Comparison of ENCODE assay signal across 10 mouse cellular contexts in genomic region chr1:171788461-171789283, GRCm38 (mm10). TPM values are rescaled to one million over a fixed set of nuclear protein-coding genes. Genes with fewer than 3 reads are reported as not detected.
DNase-seq lines count a peak whose midpoint lies in the region; TF ChIP-seq lines count a peak whose summit lies in the region.
"Had no signal": no experiment of that assay in that cellular context is flagged by ENCODE, and none has a peak within 500 bp of the region (broad histone marks: within the 10 kb centered on the region; RNA-seq: fewer than 3 reads in every experiment).

No protein-coding gene starts in this region.

- peak; percentile 38 for DNase-seq in layer of hippocampus, adult 11-12 months (ENCODE audit: low spot score)
- DNase-seq in layer of hippocampus, postnatal 25 days (ENCODE audit: extremely low spot score in 1 of 2, low spot score in 1 of 2), result no peak
- DNase-seq in MEL (ENCODE audit: low read depth, low spot score), result peak; percentile 66
- peak; percentile 86 for DNase-seq in induced T-regulatory cell, adult 2 months (ENCODE audit: low read depth)
- peak; percentile 4 for DNase-seq in lung, postnatal 36 days
- no peak for DNase-seq in cerebellum, adult 8-10 months
- DNase-seq in testis, postnatal 14 days (ENCODE audit: low spot score), result no peak
- DNase-seq in spleen, postnatal 14 days (ENCODE audit: low spot score in 2 of 2), result no peak
- DNase-seq: adrenal gland, postnatal 25 days had no signal

- peak; percentile 75 to 90 for TF ChIP-seq EP300 in MEL (IDR thresholded peaks at IDR 0.05; ENCODE audit: low read depth in 1 of 2, low read length in 2 of 2)

- TF ChIP-seq RAD21 in MEL (IDR thresholded peaks at IDR 0.05; ENCODE audit: low read depth, low read length), result no peak

- H3K36me3 ChIP-seq in MEL (ENCODE audit: control insufficient read depth in 1 of 2, insufficient read depth in 2 of 2, low read length in 2 of 2), result peaks cover 0 to 17% of the 10 kb centered on the region in 2 experiments; a peak in 2 of 4 replicates
- H3K36me3 ChIP-seq: hindbrain, embryonic 10.5 days had no signal

- H3K27me3 ChIP-seq in MEL (ENCODE audit: control insufficient read depth in 1 of 2, insufficient read depth in 2 of 2, low read length in 2 of 2), result no peaks in the 10 kb centered on the region

- no peaks in the 10 kb centered on the region for H3K79me2 ChIP-seq in MEL (ENCODE audit: control insufficient read depth, insufficient read depth, low read length, poor library complexity)

- no peak overlapping the region; a peak in 1 of 4 replicates for H3K4me3 ChIP-seq in MEL (ENCODE audit: control insufficient read depth in 1 of 2, insufficient read depth in 1 of 2, low read depth in 2 of 2, low read length in 2 of 2)
- H3K4me3 ChIP-seq: hindbrain, embryonic 10.5 days had no signal

- no peak overlapping the region for H3K9ac ChIP-seq in MEL (ENCODE audit: control insufficient read depth, low read depth, low read length, poor library complexity, severe bottlenecking)

- H3K9me3 ChIP-seq in MEL (replicated peaks; ENCODE audit: insufficient read depth, low read length), result no peaks in the 10 kb centered on the region
- H3K9me3 ChIP-seq: hindbrain, embryonic 10.5 days had no signal

- no peak for TF ChIP-seq POLR2A in MEL (IDR thresholded peaks at IDR 0.05; ENCODE audit: control insufficient read depth in 1 of 2, insufficient read depth in 1 of 2, low read depth in 1 of 2, low read length in 2 of 2, poor library complexity in 1 of 2)

- peaks cover 9 to 15% of the 10 kb centered on the region in 2 experiments for H3K4me1 ChIP-seq in MEL (ENCODE audit: control insufficient read depth in 1 of 2, insufficient read depth in 2 of 2, low read length in 2 of 2)
- H3K4me1 ChIP-seq: hindbrain, embryonic 10.5 days had no signal

- peak overlapping the region; percentile 52 for H3K27ac ChIP-seq in MEL (ENCODE audit: control insufficient read depth, low read depth, low read length)
- H3K27ac ChIP-seq: hindbrain, embryonic 10.5 days had no signal

- TF ChIP-seq CTCF in MEL (IDR thresholded peaks at IDR 0.05 in 2 of 3, conservative IDR thresholded peaks at IDR 0.05 in 1 of 3; ENCODE audit: control insufficient read depth in 1 of 3, insufficient read depth in 1 of 3, low read depth in 2 of 3, low read length in 3 of 3, poor library complexity in 1 of 3, severe bottlenecking in 1 of 3), result no peak

TF ChIP-seq in MEL, 35 proteins besides CTCF, POLR2A, EP300 and RAD21:
- TF ChIP-seq SIN3A (IDR thresholded peaks at IDR 0.05; ENCODE audit: low read length) (peak; percentile 39; the same call in 1 of the 2 replicates), KAT2A (conservative IDR thresholded peaks at IDR 0.05; ENCODE audit: low read depth, low read length) (no peak), MAFK (IDR thresholded peaks at IDR 0.05; ENCODE audit: borderline replicate concordance, low read depth, low read length) (peak; percentile 82), MXI1 (IDR thresholded peaks at IDR 0.05; ENCODE audit: low read depth, low read length) (no peak), MYB (IDR thresholded peaks at IDR 0.05; ENCODE audit: low read depth, low read length) (peak; percentile 56; the same call in 1 of the 2 replicates), ZC3H11A (IDR thresholded peaks at IDR 0.05; ENCODE audit: low read depth, low read length) (no peak), MAX (IDR thresholded peaks at IDR 0.05; ENCODE audit: low read length) (no peak), E2F4 (IDR thresholded peaks at IDR 0.05; ENCODE audit: borderline replicate concordance, low read depth, low read length) (no peak), POLR2AphosphoS5 (IDR thresholded peaks at IDR 0.05; ENCODE audit: borderline replicate concordance, low read depth, low read length) (no peak), NRF1 (IDR thresholded peaks at IDR 0.05; ENCODE audit: insufficient read depth, low read depth, low read length, poor library complexity, severe bottlenecking) (no peak), CHD2 (IDR thresholded peaks at IDR 0.05; ENCODE audit: low read length) (no peak), MYC (IDR thresholded peaks at IDR 0.05; ENCODE audit: low read depth, low read length) (no peak), ZNF384 (IDR thresholded peaks at IDR 0.05; ENCODE audit: low read depth, low read length) (no peak), MEF2A (IDR thresholded peaks at IDR 0.05; ENCODE audit: extremely low read depth, insufficient replicate concordance, low read depth, low read length, poor library complexity, severe bottlenecking) (no peak), USF2 (IDR thresholded peaks at IDR 0.05; ENCODE audit: borderline replicate concordance in 1 of 2, insufficient read depth in 1 of 2, low read depth in 1 of 2, low read length in 2 of 2) (no peak), POLR2AphosphoS2 (IDR thresholded peaks at IDR 0.05; ENCODE audit: low read length) (no peak), NELFE (IDR thresholded peaks at IDR 0.05; ENCODE audit: low read depth, low read length) (no peak), UBTF (IDR thresholded peaks at IDR 0.05; ENCODE audit: borderline replicate concordance, insufficient read depth, low read depth, low read length) (no peak), SMC3 (IDR thresholded peaks at IDR 0.05; ENCODE audit: low read depth, low read length) (no peak), ETS1 (IDR thresholded peaks at IDR 0.05; ENCODE audit: low read depth, low read length) (peak; percentile 85), TBP (IDR thresholded peaks at IDR 0.05; ENCODE audit: low read depth, low read length) (no peak), GABPA (IDR thresholded peaks at IDR 0.05; ENCODE audit: low read depth, low read length) (0 out of 2 replicates have a peak, but pooled peaks have one; percentile 22), MAZ (IDR thresholded peaks at IDR 0.05; ENCODE audit: low read depth, low read length) (peak; percentile 44; the same call in 1 of the 2 replicates), TCF12 (IDR thresholded peaks at IDR 0.05; ENCODE audit: low read depth, low read length) (peak; percentile 80), JUND (IDR thresholded peaks at IDR 0.05; ENCODE audit: low read depth, low read length) (no peak), HCFC1 (IDR thresholded peaks at IDR 0.05; ENCODE audit: low read depth, low read length) (no peak), CHD1 (IDR thresholded peaks at IDR 0.05; ENCODE audit: low read depth, low read length) (no peak), ZMIZ1 (IDR thresholded peaks at IDR 0.05; ENCODE audit: low read depth, low read length) (no peak), RCOR1 (IDR thresholded peaks at IDR 0.05; ENCODE audit: low read depth, low read length) (no peak; the same call in none of the 2 replicates), TAL1 (IDR thresholded peaks at IDR 0.05; ENCODE audit: low read length) (peak; percentile 53), ZKSCAN1 (IDR thresholded peaks at IDR 0.05; ENCODE audit: low read depth, low read length) (no peak), GATA1 (IDR thresholded peaks at IDR 0.05; ENCODE audit: low read depth, low read length) (peak; percentile 73), USF1 (IDR thresholded peaks at IDR 0.05; ENCODE audit: low read depth, low read length) (no peak), ELF1 (IDR thresholded peaks at IDR 0.05; ENCODE audit: low read depth, low read length) (no peak), BHLHE40 (IDR thresholded peaks at IDR 0.05; ENCODE audit: borderline replicate concordance, low read depth, low read length) (peak; percentile 13; the same call in 1 of the 2 replicates)

RNA-seq across cellular contexts. Expression of gene Slamf1, which starts 21.7 kb away (rescaled TPM):
- under 1 TPM; 0.12 to 0.33 TPM for total RNA-seq in layer of hippocampus, postnatal 25 days (2021)
- total RNA-seq in MEL (2012; rRNA removed), result 0.72 and 0.73 TPM in 2 replicates
- 1 to 10 TPM in 1 of 2 experiments, not detected in 1; 1.3 TPM for polyA plus RNA-seq in MEL (2012; ENCODE audit: insufficient read depth in 1 of 2, insufficient read length in 2 of 2, low read depth in 1 of 2, low replicate concordance in 2 of 2, missing spikeins in 1 of 2)
- total RNA-seq: adrenal gland, postnatal 25 days had no signal

RNA-seq across cellular contexts. Expression of gene Cd84, which starts 50.8 kb away (rescaled TPM):
- total RNA-seq in layer of hippocampus, postnatal 25 days (2021), result 1 to 10 TPM; 2.6 to 3.7 TPM
- total RNA-seq in MEL (2012; rRNA removed), result 6.8 and 7.7 TPM in 2 replicates
- polyA plus RNA-seq in MEL (2012; ENCODE audit: insufficient read depth in 1 of 2, insufficient read length in 2 of 2, low read depth in 1 of 2, low replicate concordance in 2 of 2, missing spikeins in 1 of 2), result 10 to 100 TPM in 1 of 2 experiments, not detected in 1; 10.4 TPM

Comparison
In these comparisons a context has a peak if more than half of its experiments do, and no peak if none do; other contexts are left out.
1. DNase-seq: peak in layer of hippocampus, adult 11-12 months (single experiment), MEL (single experiment), induced T-regulatory cell, adult 2 months (single experiment) and lung, postnatal 36 days (single experiment); none in layer of hippocampus, postnatal 25 days (0 of 2), cerebellum, adult 8-10 months (single experiment), testis, postnatal 14 days (single experiment) and spleen, postnatal 14 days (0 of 2).